Mouse (Mus musculus) lung, adult 2 months (tissue): ENCODE data around the gene Pde2a.

ENCODE experiments used
- CTCF ChIP-seq: fragments of 200-500 bp; IDR thresholded peaks from 2 replicates; pipeline ENCODE4 v1.5.1; 2011; ENCODE audit warnings: mild to moderate bottlenecking, low read length, control low read depth; ENCODE audit not compliant: insufficient read depth
- POLR2A ChIP-seq: fragments of 200-500 bp; IDR thresholded peaks from 2 replicates; pipeline ENCODE4 v1.6.1; 2011; ENCODE audit warnings: low read depth, mild to moderate bottlenecking, control low read depth, low read length, borderline replicate concordance; ENCODE audit errors: extremely low read depth

DNA sequence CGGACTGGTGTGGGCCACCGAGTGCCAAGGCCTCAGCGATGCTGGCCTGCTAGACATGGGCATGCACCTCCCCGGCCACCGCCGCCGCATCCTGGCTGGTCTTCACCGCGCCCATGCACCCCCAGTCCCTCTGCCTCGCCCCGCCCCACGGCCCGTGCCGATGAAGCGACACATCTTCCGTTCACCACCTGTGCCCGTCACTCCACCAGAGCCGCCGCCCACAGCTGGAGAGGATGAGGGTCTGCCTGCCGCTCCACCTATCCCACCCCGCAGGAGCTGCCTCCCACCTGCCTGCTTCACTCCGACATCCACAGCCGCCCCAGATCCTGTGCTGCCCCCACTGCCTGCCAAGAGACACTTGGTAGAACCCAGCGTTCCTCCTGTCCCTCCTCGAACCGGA is 48.4 kb upstream of the Pde2a start:
- no peak for TF ChIP-seq POLR2A
- no peak for TF ChIP-seq CTCF
